Mouse (Mus musculus) lung, embryonic 14.5 days (tissue): ENCODE data around the gene Gpr153. TPM values are rescaled to one million over a fixed set of nuclear protein-coding genes. Genes with fewer than 3 reads are reported as not detected.

Experiments used
- ATAC-seq: fragments of 200-750 bp; cut with Nextera tagmentation; 2 replicates; pipeline ENCODE4 v1.8.0; 2017; ENCODE audit warnings: mild to moderate bottlenecking, moderate TSS enrichment, moderate library complexity; ENCODE audit not compliant: insufficient read depth
- DNase-seq: peaks from one replicate; pipeline ENCODE4 v3.0.0-alpha.2; 2015
- H3K27ac ChIP-seq: fragments of 300-500 bp; sonication (generic); 2 replicates; pipeline ENCODE4 v1.5.1; 2014; ENCODE audit warnings: low read depth, mild to moderate bottlenecking, moderate library complexity
- H3K27me3 ChIP-seq: fragments of 300-500 bp; sonication (generic); 2 replicates; pipeline ENCODE4 v1.6.1; 2014; ENCODE audit warnings: low read length, control low read depth; ENCODE audit not compliant: insufficient read depth
- H3K36me3 ChIP-seq: fragments of 300-500 bp; sonication (generic); 2 replicates; pipeline ENCODE4 v1.6.1; 2014; ENCODE audit warnings: control low read depth; ENCODE audit not compliant: insufficient read depth
- H3K4me1 ChIP-seq: fragments of 300-500 bp; sonication (generic); 2 replicates; pipeline ENCODE4 v1.6.1; 2014; ENCODE audit warnings: antibody characterized with exemption, control low read depth; ENCODE audit not compliant: insufficient read depth
- H3K4me2 ChIP-seq: fragments of 300-500 bp; sonication (generic); 2 replicates; pipeline ENCODE4 v1.6.1; 2014; ENCODE audit warnings: mild to moderate bottlenecking
- H3K4me3 ChIP-seq: fragments of 300-500 bp; sonication (generic); 2 replicates; pipeline ENCODE4 v1.5.1; 2014; ENCODE audit warnings: low read depth, low read length
- H3K9ac ChIP-seq: fragments of 300-500 bp; sonication (generic); 2 replicates; pipeline ENCODE4 v1.6.1; 2014
- H3K9me3 ChIP-seq: fragments of 300-500 bp; sonication (generic); 2 replicates; pipeline ENCODE4 v1.6.1; 2016; ENCODE audit warnings: low read depth, low read length, control low read depth
- CTCF ChIP-seq: IDR thresholded peaks from 2 replicates; pipeline ENCODE4 v1.5.1; 2016; ENCODE audit warnings: antibody characterized with exemption, low read depth
- WGBS: fragments of 180-500 bp; shearing (Covaris S2); extraction: QIAGEN DNeasy Blood & Tissue Kit; methylation state at CpG from one replicate; pipeline ENCODE4 v1.1.7; 2014; 5-methylcytosine and 5-hydroxymethylcytosine counted together
- polyA plus RNA-seq: library from polyadenylated mRNA; unstranded; fragments of >200 nt; fragmentation: Nextera tagmentation; extraction: Ambion mirVana; gene quantifications from 2 replicates; pipeline ENCODE4 v1.2.1, GENCODE M21; 2014

Gene Gpr153
- polyA plus RNA-seq, 1 experiment from 2014 or later = 20.0 TPM

GRCm38 (mm10) chr4:152243241-152243891 is 30.7 kb upstream of the Gpr153 start:
- Histone ChIP-seq H3K4me1 (no peaks in the 10 kb centered on the region), H3K4me3 (no peak overlapping the region), H3K27ac (no peak overlapping the region), H3K27me3 (no peaks in the 10 kb centered on the region), H3K36me3 (no peaks in the 10 kb centered on the region), H3K4me2 (no peak overlapping the region), H3K9ac (no peak overlapping the region), H3K9me3 (no peaks in the 10 kb centered on the region)
- ATAC-seq = no peak
- 79% methylated on average over 9 of the region's 9 CpGs for WGBS
- DNase-seq = no peak
- TF ChIP-seq CTCF = no peak

GRCm38 (mm10) chr4:152243969-152244368 is 30.1 kb upstream of the Gpr153 start:
- Histone ChIP-seq H3K4me1 (no peaks in the 10 kb centered on the region), H3K36me3 (no peaks in the 10 kb centered on the region), H3K9me3 (no peaks in the 10 kb centered on the region), H3K4me3 (no peak overlapping the region), H3K27me3 (no peaks in the 10 kb centered on the region), H3K4me2 (no peak overlapping the region), H3K27ac (no peak overlapping the region), H3K9ac (no peak overlapping the region)
- no peak for TF ChIP-seq CTCF
- DNase-seq (no peak), ATAC-seq (no peak)
- 84% methylated on average over 8 of the region's 8 CpGs for WGBS

DNA sequence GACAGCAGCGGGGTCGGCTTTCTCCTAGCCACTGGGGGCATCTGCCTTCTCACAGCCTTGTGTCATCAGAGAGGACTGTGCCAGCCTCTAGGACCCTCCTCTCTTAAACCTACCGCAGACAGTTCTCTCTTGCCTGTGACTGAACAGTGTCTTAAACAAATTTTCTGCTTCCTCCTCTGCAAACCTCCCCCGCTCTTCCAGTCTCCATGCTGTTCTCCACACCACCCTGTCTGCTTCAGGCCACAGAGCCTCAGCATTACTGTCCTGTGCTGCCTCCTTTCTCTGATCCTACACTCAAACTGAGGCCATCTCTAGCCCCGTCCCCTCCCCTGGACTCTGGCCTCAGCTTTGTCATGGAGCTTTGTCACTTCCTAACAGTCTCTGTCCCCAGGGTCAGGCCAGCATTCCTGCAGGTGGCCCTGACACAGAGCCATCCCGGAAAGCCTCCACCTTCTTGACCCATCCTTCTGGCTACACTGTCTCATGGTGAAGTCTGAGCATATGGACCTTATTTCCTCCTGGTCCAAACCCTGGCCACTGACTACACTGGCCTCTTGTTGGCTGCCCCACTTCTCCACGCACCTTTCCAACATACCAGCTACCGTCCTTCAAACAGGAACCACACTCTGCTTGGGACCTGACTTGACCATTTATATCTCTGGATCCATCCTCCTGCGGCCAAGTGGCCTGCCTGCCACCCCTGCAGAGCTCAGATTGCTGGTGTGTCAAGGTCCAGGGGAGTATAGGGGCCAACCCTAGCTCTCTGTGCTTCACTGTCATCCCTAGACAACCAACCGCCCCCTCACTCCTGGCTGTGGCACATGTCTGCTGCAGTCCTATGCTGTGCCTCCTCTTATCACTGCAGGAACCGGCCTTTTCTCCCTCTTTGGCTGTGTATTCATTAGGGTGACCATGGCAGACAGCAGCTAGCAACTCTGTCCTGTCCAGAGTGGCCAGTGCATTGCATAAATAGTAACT is 29.2 kb upstream of the Gpr153 start:
- DNase-seq (no peak), ATAC-seq (no peak)
- no peak for TF ChIP-seq CTCF
- 68% methylated on average over 11 of the region's 11 CpGs for WGBS
- H3K4me1 ChIP-seq = no peaks in the 10 kb centered on the region
- no peak overlapping the region for H3K27ac ChIP-seq
- H3K36me3 ChIP-seq = no peaks in the 10 kb centered on the region
- no peaks in the 10 kb centered on the region for H3K9me3 ChIP-seq
- H3K4me2 ChIP-seq = no peak overlapping the region
- no peak overlapping the region for H3K4me3 ChIP-seq
- no peaks in the 10 kb centered on the region for H3K27me3 ChIP-seq
- no peak overlapping the region; the same call in 1 of the 2 replicates for H3K9ac ChIP-seq

DNA sequence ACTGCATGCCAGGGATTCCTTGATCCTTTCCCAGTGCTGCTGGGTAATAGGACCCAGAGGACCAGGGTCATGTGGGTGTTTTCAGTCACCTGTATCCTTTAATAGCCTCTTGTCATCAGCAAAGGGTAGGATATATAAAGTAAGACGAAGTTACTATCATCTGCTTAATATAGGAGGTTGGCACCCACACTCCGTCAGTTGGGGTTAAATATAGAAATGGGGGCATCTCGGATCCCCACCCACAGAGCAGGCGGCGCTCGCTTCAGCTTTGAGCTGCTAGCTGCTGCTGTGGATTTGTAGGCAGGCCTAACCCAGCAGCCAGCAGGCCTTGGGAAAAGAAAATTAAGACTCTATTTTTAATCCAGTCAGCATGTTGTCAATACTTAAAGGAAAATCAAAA is 28.0 kb upstream of the Gpr153 start:
- no peak for DNase-seq
- H3K4me3 ChIP-seq = no peak overlapping the region
- no peak overlapping the region for H3K9ac ChIP-seq
- no peaks in the 10 kb centered on the region for H3K36me3 ChIP-seq
- WGBS = 80% methylated on average over 6 of the region's 6 CpGs
- no peaks in the 10 kb centered on the region for H3K4me1 ChIP-seq
- H3K27me3 ChIP-seq = no peaks in the 10 kb centered on the region
- no peak for TF ChIP-seq CTCF
- no peak for ATAC-seq
- no peak overlapping the region for H3K27ac ChIP-seq
- H3K4me2 ChIP-seq = no peak overlapping the region
- H3K9me3 ChIP-seq = no peaks in the 10 kb centered on the region

DNA sequence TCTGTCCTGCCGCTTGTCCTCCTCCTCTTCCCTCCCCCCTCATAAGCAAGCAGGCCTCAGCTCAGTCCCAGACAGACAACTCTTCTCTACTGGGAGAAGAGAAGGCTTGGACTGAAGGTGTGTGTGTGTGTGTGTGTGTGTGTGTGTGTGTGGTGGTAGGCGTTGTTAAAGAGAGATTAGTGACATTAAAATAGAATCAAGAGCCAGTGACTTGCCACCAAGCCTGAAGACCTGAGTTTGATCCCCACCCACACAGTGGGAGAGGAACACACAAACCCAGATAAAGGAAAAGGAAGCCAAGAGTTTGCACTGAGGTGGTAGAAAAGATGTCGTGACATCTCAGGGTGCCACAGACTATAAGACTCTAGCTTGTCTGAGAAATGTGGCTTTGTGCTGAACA is 26.8 kb upstream of the Gpr153 start:
- Histone ChIP-seq H3K4me1 (no peaks in the 10 kb centered on the region), H3K36me3 (no peaks in the 10 kb centered on the region), H3K27ac (no peak overlapping the region), H3K4me3 (no peak overlapping the region), H3K9ac (no peak overlapping the region), H3K27me3 (no peaks in the 10 kb centered on the region), H3K4me2 (no peak overlapping the region), H3K9me3 (no peaks in the 10 kb centered on the region)
- TF ChIP-seq CTCF = no peak
- no peak for ATAC-seq
- DNase-seq = no peak
- WGBS = 53% methylated on average over 3 of the region's 3 CpGs

DNA sequence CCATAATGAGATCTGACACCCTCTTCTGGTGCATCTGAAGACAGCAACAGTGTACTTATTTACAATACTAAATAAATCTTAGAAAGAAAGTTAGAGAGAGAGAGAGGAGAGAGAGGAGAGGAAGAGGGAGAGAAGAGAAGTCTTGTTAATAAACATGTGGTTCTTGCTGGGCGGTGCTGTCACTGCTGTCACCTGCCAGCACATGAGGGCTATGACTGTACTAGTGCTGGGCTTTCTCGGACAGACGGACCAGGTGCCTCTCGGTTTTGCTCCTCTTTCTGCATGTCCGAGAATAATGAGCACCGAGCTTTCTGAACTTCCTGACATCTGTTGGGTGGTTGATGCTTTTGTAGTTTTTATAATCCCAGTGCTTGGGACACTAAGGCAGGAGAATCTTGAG is 23.4 kb upstream of the Gpr153 start:
- Histone ChIP-seq H3K4me3 (no peak overlapping the region), H3K9me3 (no peaks in the 10 kb centered on the region), H3K4me2 (no peak overlapping the region), H3K4me1 (no peaks in the 10 kb centered on the region), H3K27me3 (no peaks in the 10 kb centered on the region), H3K36me3 (no peaks in the 10 kb centered on the region), H3K27ac (no peak overlapping the region), H3K9ac (no peak overlapping the region)
- DNase-seq = no peak
- WGBS = 73% methylated on average over 6 of the region's 6 CpGs
- TF ChIP-seq CTCF = no peak
- no peak for ATAC-seq

DNA sequence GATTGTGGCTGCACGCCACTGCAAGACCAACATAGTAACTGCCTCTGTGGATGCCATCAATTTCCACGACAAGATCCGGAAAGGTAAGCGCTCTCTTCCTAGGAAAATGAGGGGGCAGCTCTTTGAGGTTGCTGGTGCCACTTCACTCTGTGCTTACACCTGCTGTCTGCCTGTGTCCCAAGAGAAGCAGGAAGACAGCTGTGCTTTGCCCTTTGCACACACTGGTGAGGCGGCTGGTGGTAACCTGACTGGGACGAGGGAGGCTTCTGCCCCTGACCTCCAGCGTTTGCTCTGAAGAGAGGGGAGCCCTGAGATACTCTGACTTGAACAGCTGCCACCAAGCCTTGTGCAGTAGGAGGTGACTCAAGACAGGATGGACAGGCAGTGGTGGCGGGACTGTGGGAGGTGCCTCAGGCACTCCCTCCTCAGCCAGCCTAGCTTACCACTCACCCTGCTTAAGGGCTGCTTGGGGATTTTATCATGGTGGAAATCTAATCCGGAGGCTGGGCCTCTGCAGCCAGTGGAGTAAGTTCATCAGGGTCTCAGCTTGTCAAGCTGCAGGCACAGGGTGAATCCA is 20.8 kb upstream of the Gpr153 start:
- no peak overlapping the region for H3K4me3 ChIP-seq
- ATAC-seq (peak; percentile 36; the same call in 1 of the 2 replicates), DNase-seq (no peak)
- H3K4me2 ChIP-seq = no peak overlapping the region
- no peak for TF ChIP-seq CTCF
- no peak overlapping the region for H3K27ac ChIP-seq
- H3K36me3 ChIP-seq = no peaks in the 10 kb centered on the region
- WGBS = 45% methylated on average over 9 of the region's 9 CpGs
- no peaks in the 10 kb centered on the region for H3K9me3 ChIP-seq
- no peaks in the 10 kb centered on the region for H3K27me3 ChIP-seq
- H3K4me1 ChIP-seq = 0 out of 2 replicates have a peak, but pooled peaks cover 5% of the 10 kb centered on the region
- no peak overlapping the region for H3K9ac ChIP-seq
